Mouse (Mus musculus): ENCODE data around the gene Selenom.

DNA sequence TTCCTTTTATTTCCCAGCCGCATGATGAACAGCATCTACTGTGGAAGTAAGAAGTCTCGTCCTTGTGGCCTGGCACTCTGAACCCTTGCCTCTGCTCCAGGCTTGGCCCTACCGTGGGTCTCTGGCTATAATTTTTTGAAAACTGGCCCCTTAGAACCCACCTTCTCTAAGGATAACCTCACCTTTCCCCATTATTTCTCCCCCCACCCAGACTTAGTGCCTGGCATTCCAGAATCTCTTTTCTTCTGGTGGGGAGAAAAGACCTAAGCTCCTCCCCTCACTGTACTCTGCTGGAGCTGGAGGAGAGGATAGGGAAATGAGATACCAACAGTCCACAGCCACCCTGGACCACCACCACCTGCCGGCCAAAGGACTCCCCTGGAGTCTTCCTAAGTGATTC is 732 bp downstream of the Selenom start:
- TF ChIP-seq CTCF (conservative IDR thresholded peaks at IDR 0.05 in 1 of 2, IDR thresholded peaks at IDR 0.05 in 1 of 2; ENCODE audit: low read depth in 2 of 2, low read length in 2 of 2) (no peak), ETS1 (conservative IDR thresholded peaks at IDR 0.05; ENCODE audit: low read depth, low read length) (no peak), MEF2A (IDR thresholded peaks at IDR 0.05; ENCODE audit: borderline replicate concordance, low read depth, low read length) (no peak), POLR2A (IDR thresholded peaks at IDR 0.05; ENCODE audit: low read depth, low read length) (no peak), TCF12 (IDR thresholded peaks at IDR 0.05; ENCODE audit: low read depth, low read length) (no peak), MAZ (IDR thresholded peaks at IDR 0.05; ENCODE audit: low read depth, low read length) (no peak), PAX5 (IDR thresholded peaks at IDR 0.05; ENCODE audit: low read length) (no peak), HCFC1 (IDR thresholded peaks at IDR 0.05; ENCODE audit: low read depth, low read length) (no peak)

All from CH12.LX (cell line).